Mouse (Mus musculus) stomach, embryonic 16.5 days (tissue): Measurements from ENCODE around the gene Gm14180. TPM values are rescaled to one million over a fixed set of nuclear protein-coding genes. Genes with fewer than 3 reads are reported as not detected.
"Not testable (repeated sequence)": the region's sequence is repeated elsewhere in the genome, so short reads cannot be mapped to it uniquely, and the experiment has no call there.

Source experiments
- ATAC-seq: fragments of 200-750 bp; cut with Nextera tagmentation; 2 replicates; pipeline ENCODE4 v1.8.0; 2017; ENCODE audit warnings: moderate number of reproducible peaks, moderate TSS enrichment; ENCODE audit not compliant: insufficient read depth, low FRiP score
- H3K27ac ChIP-seq: fragments of 300-500 bp; sonication (generic); 2 replicates; pipeline ENCODE4 v1.5.1; 2014; ENCODE audit warnings: low read length
- H3K27me3 ChIP-seq: fragments of 300-500 bp; sonication (generic); 2 replicates; pipeline ENCODE4 v1.6.1; 2014; ENCODE audit warnings: low read length, control low read depth, mixed read lengths; ENCODE audit not compliant: control insufficient read depth, insufficient read depth
- H3K36me3 ChIP-seq: fragments of 300-500 bp; sonication (generic); 2 replicates; pipeline ENCODE4 v1.6.1; 2014; ENCODE audit warnings: low read length; ENCODE audit not compliant: control insufficient read depth, insufficient read depth
- H3K4me1 ChIP-seq: fragments of 300-500 bp; sonication (generic); 2 replicates; pipeline ENCODE4 v1.6.1; 2014; ENCODE audit warnings: low read length, control low read depth, mixed read lengths; ENCODE audit not compliant: control insufficient read depth, insufficient read depth
- H3K4me2 ChIP-seq: fragments of 300-500 bp; sonication (generic); 2 replicates; pipeline ENCODE4 v1.6.1; 2014; ENCODE audit warnings: low read depth, low read length, mixed read lengths
- H3K4me3 ChIP-seq: fragments of 300-500 bp; sonication (generic); replicated peaks from 2 replicates; pipeline ENCODE4 v1.5.1; 2014; ENCODE audit warnings: mild to moderate bottlenecking, low read length
- H3K9ac ChIP-seq: fragments of 300-500 bp; sonication (generic); 2 replicates; pipeline ENCODE4 v1.6.1; 2014; ENCODE audit warnings: low read length
- H3K9me3 ChIP-seq: fragments of 300-500 bp; sonication (generic); replicated peaks from 2 replicates; pipeline ENCODE4 v1.6.1; 2016; ENCODE audit warnings: low read length, control low read depth; ENCODE audit not compliant: control insufficient read depth
- WGBS: fragments of 180-500 bp; shearing (Covaris S2); extraction: QIAGEN DNeasy Blood & Tissue Kit; methylation state at CpG from one replicate; pipeline ENCODE4 v1.1.7; 2014; 5-methylcytosine and 5-hydroxymethylcytosine counted together
- polyA plus RNA-seq: library from polyadenylated mRNA; unstranded; fragments of >200 nt; fragmentation: Nextera tagmentation; extraction: Ambion mirVana; gene quantifications from 2 replicates; pipeline ENCODE4 v1.2.1, GENCODE M21; 2015

Gene Gm14180
- not detected in 2 replicates for polyA plus RNA-seq

DNA sequence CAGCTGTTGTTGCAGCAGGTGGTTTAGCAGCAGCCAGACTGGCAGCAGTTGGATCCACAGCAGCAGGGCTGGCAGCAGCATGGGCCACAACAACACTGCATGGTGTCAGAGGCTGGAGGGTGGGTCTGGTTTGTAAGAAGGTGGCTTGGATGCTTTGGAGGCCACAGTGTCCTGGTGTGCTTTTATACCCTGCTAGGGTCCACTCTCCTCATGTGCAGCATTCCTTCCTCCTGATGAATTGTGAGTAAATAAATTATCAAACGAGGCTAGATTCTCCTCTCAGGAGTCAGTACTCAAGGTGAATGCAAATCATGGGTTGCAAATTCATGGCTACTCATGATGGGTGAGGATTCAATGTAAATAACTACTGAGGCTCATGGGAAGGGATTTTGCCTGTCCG, at the start of gene Gm14180:
Gene Gm14180, minus strand, starts transcription at position 101 of the 400 bp plus-strand sequence.
- Histone ChIP-seq H3K36me3 (no peaks in the 10 kb centered on the region), H3K4me2 (no peak within 1 kb of the TSS), H3K4me3 (no peak within 1 kb of the TSS), H3K27ac (no peak within 1 kb of the TSS), H3K9ac (no peak within 1 kb of the TSS), H3K9me3 (no peaks in the 10 kb centered on the region), H3K4me1 (no peaks in the 10 kb centered on the region), H3K27me3 (no peaks in the 10 kb centered on the region)
- no peak for ATAC-seq
- WGBS, result 58% methylated on average over 2 of the region's 2 CpGs

DNA sequence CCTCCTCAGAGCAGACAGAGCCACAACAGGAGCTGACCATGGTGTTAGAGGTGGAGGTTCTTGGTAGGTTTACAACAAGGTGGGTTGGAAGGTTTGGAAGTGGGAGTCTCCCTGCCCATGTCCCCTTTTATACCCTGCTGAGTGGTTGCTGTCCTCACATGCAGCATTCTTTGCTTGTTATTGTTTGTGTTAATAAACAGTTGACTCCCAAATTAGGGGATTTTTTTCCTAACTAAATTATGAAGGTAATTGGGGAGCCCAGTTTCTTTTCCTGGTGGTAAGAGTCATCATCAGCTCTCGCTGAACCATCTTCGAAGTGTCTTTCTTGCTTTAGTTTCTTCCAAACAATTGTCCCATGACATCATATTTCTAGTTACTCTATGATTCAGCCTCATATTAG, 46.5 kb upstream of the Gm14180 start, which contains the start of gene Krtap4-8:
Gene Krtap4-8, minus strand, starts transcription at position 101 of the 400 bp plus-strand sequence.
- Histone ChIP-seq H3K4me1 (no peaks in the 10 kb centered on the region), H3K9ac (no peak within 1 kb of the TSS), H3K27ac (no peak within 1 kb of the TSS), H3K36me3 (no peaks in the 10 kb centered on the region), H3K4me2 (no peak within 1 kb of the TSS), H3K9me3 (no peaks in the 10 kb centered on the region), H3K4me3 (no peak within 1 kb of the TSS), H3K27me3 (no peaks in the 10 kb centered on the region)
- ATAC-seq, result no peak
- WGBS, result 93% methylated on average over 2 of the region's 2 CpGs

GRCm38 (mm10) chr11:99778401-99778800, 44.3 kb upstream of the Gm14180 start:
- ATAC-seq, result no peak
- no peak overlapping the region for H3K27ac ChIP-seq
- no peak overlapping the region for H3K9ac ChIP-seq
- no peaks in the 10 kb centered on the region for H3K36me3 ChIP-seq
- no peaks in the 10 kb centered on the region for H3K4me1 ChIP-seq
- no peaks in the 10 kb centered on the region for H3K27me3 ChIP-seq
- no peaks in the 10 kb centered on the region for H3K9me3 ChIP-seq
- H3K4me2 ChIP-seq, result no peak overlapping the region
- WGBS, result 61% methylated on average over 7 of the region's 7 CpGs
- no peak overlapping the region for H3K4me3 ChIP-seq

DNA sequence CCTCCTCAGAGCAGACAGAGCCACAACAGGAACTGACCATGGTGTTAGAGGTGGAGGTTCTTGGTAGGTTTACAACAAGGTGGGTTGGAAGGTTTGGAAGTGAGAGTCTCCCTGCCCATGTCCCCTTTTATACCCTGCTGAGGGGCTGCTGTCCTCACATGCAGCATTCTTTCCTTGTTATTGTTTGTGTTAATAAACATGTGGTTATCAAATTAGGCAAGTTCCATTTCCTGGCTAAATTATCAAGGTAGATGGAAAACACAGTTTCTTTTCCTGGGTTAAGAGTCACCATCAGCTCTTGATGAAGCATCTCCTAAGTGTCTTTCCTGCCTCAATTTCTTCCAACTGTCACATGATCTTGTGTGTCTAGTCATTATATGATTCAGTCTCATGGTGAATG, 38.7 kb upstream of the Gm14180 start, which contains the start of gene Gm11595:
Gene Gm11595, minus strand, starts transcription at position 101 of the 400 bp plus-strand sequence.
- not testable (repeated sequence) for H3K9me3 ChIP-seq, ATAC-seq, H3K4me3 ChIP-seq

GRCm38 (mm10) chr11:99768410-99768809, 34.3 kb upstream of the Gm14180 start:
- ATAC-seq, result no peak
- Histone ChIP-seq H3K9ac (no peak overlapping the region), H3K27ac (no peak overlapping the region), H3K4me1 (no peaks in the 10 kb centered on the region), H3K4me3 (no peak overlapping the region), H3K9me3 (no peaks in the 10 kb centered on the region), H3K36me3 (no peaks in the 10 kb centered on the region), H3K27me3 (no peaks in the 10 kb centered on the region), H3K4me2 (no peak overlapping the region)
- WGBS, result 62% methylated on average over 2 of the region's 2 CpGs

More for the DNA sequence above, 38.7 kb upstream of the Gm14180 start, which contains the start of gene Gm11595:
- H3K4me1 ChIP-seq, H3K4me2 ChIP-seq, H3K27ac ChIP-seq, H3K9ac ChIP-seq, H3K36me3 ChIP-seq, H3K27me3 ChIP-seq: not testable (repeated sequence)

GRCm38 (mm10) chr11:99758877-99759276, 24.8 kb upstream of the Gm14180 start:
- Histone ChIP-seq H3K4me3 (no peak overlapping the region), H3K27me3 (no peaks in the 10 kb centered on the region), H3K9ac (no peak overlapping the region), H3K4me1 (no peaks in the 10 kb centered on the region), H3K9me3 (no peaks in the 10 kb centered on the region), H3K36me3 (no peaks in the 10 kb centered on the region), H3K4me2 (no peak overlapping the region), H3K27ac (no peak overlapping the region)
- ATAC-seq, result no peak
- WGBS, result 85% methylated on average over 1 of the region's 1 CpGs

DNA sequence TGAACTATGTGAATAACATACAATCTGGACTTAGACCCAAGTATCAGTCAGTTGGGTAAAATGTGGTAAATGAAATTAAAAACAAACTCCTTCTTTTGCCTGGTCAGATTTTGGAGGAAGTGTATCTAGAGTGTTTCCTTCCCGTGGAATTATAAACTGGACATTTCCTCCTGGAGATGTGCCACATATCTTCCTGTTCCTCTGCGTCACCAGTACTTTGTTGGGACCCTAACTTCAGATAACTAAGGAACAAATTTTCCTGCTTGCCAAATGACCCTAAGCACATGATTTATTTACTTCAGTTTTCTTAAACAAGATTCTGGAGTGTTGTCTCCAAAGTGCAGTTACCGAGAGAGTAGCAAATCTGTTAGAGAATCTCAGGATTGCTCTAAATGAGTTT, 9.9 kb upstream of the Gm14180 start:
- WGBS, result 61% methylated on average over 3 of the region's 3 CpGs
- H3K9ac ChIP-seq, result no peak overlapping the region
- no peaks in the 10 kb centered on the region for H3K9me3 ChIP-seq
- H3K4me1 ChIP-seq, result no peaks in the 10 kb centered on the region
- no peaks in the 10 kb centered on the region for H3K36me3 ChIP-seq
- H3K27me3 ChIP-seq, result no peaks in the 10 kb centered on the region
- no peak for ATAC-seq
- H3K4me2 ChIP-seq, result no peak overlapping the region
- no peak overlapping the region for H3K4me3 ChIP-seq
- H3K27ac ChIP-seq, result no peak overlapping the region

- Histone ChIP-seq H3K4me2 (no peak overlapping the region), H3K27me3 (no peaks in the 10 kb centered on the region), H3K4me3 (no peak overlapping the region), H3K9me3 (no peaks in the 10 kb centered on the region), H3K36me3 (no peaks in the 10 kb centered on the region), H3K27ac (no peak overlapping the region), H3K4me1 (no peaks in the 10 kb centered on the region), H3K9ac (no peak overlapping the region)
- no peak for ATAC-seq
- WGBS, result 71% methylated on average over 2 of the region's 2 CpGs
Measured at GRCm38 (mm10) chr11:99724061-99724460, 10.0 kb downstream of the Gm14180 start.

GRCm38 (mm10) chr11:99718759-99719158, 15.3 kb downstream of the Gm14180 start:
- no peaks in the 10 kb centered on the region for H3K36me3 ChIP-seq
- no peak overlapping the region for H3K4me3 ChIP-seq
- WGBS, result 89% methylated on average over 1 of the region's 1 CpGs
- H3K4me1 ChIP-seq, result no peaks in the 10 kb centered on the region
- no peaks in the 10 kb centered on the region for H3K27me3 ChIP-seq
- no peak for ATAC-seq
- no peak overlapping the region for H3K4me2 ChIP-seq
- no peak overlapping the region for H3K9ac ChIP-seq
- no peaks in the 10 kb centered on the region for H3K9me3 ChIP-seq
- no peak overlapping the region for H3K27ac ChIP-seq

DNA sequence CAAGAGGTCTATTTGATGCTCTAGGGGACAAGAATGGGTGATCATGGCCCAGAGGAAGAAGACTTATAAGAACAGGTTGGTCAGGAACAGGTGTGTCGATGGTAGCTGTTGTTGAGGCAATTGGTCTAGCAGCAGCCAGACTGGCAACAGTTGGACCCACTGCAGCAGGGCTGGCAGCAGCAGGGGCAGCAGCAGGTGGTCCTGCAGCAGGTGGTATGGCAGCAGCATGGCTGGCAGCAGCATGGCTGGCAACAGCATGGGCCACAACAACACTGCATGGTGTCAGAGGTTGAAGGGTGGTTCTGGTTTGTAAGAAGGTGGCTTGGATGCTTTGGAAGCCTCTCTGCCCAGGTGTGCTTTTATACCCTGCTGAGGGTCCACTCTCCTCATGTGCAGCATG, 43.6 kb downstream of the Gm14180 start, which contains the start of gene Gm14190:
Gene Gm14190, minus strand, starts transcription at position 278 of the 400 bp plus-strand sequence.
- no peak for ATAC-seq
- Histone ChIP-seq H3K27me3 (no peaks in the 10 kb centered on the region), H3K4me3 (no peak within 1 kb of the TSS), H3K9me3 (no peaks in the 10 kb centered on the region), H3K4me1 (no peaks in the 10 kb centered on the region), H3K4me2 (no peak within 1 kb of the TSS), H3K27ac (no peak within 1 kb of the TSS), H3K36me3 (no peaks in the 10 kb centered on the region), H3K9ac (no peak within 1 kb of the TSS)
- 79% methylated on average over 1 of the region's 1 CpGs for WGBS
